Mouse (Mus musculus): ENCODE measurements around the gene Kcna3. TPM values are rescaled to one million over a fixed set of nuclear protein-coding genes. Genes with fewer than 3 reads are reported as not detected.

Kcna3 gene
- polyA plus RNA-seq (2015; fragmentation: Nextera tagmentation; extraction: Ambion mirVana), result 1.1 and 1.2 TPM in 2 replicates

DNA sequence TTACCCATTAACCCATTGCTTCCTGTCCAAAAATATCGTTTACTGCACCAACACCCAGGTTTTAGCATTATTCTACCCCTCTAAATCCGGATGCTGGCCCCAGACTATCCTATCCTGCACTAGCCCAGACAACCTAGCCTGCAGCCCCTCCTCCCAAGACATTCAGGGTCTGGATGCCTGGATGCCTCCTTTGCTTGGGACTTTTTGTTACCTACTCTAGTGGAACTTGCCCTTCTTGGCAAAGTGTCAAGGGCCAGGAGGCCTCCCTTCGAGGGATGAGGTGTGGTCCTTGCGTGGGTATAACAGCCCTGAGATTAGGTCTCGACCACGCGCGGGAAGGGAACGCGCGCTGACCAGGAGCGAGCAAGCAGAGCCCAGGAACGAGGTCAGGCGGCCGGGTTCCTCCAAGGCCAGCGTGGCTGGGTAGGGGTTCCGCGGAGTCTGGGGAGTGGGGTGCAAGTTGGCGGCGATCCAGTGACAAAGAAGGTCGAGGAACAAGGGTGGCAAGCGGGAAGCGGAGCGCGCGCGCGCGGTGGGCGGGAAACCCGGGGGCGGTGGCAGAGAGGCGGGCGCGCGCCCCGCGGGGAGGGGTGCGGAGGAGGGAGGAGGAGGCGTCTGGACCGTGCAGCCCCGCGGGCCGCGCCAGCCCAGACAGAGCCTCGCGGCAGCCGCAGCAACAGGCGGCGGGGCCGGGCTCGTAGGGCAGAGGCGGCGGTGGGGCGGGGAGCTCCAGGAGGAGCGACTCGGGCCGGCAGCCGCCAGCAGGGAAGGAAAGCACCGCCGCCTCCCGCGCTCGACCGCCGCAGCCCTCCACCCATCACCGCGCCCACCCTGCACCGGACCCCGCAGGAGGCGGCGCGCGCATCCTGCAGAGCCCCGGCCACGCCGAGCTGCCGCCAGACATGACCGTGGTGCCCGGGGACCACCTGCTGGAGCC, at the start of gene Kcna3:
Gene Kcna3, plus strand, starts transcription at position 649 of the 937 bp plus-strand sequence.
- Histone ChIP-seq H3K9me3 (no peaks in the 10 kb centered on the region), H3K4me3 (replicated peaks) (peak within 1 kb of the TSS; percentile 64), H3K27ac (no peak within 1 kb of the TSS), H3K9ac (peak within 1 kb of the TSS; percentile 26), H3K27me3 (replicated peaks) (peaks cover 13% of the 10 kb centered on the region; the same call in 1 of the 2 replicates), H3K36me3 (no peaks in the 10 kb centered on the region), H3K4me1 (peaks cover 12% of the 10 kb centered on the region; the same call in 1 of the 2 replicates), H3K4me2 (peak within 1 kb of the TSS; percentile 99)
- ATAC-seq (ENCODE audit: insufficient read depth, low FRiP score, low read depth), result peak; percentile 93
- under 1% methylated on average over 57 of the region's 80 CpGs for WGBS

DNA sequence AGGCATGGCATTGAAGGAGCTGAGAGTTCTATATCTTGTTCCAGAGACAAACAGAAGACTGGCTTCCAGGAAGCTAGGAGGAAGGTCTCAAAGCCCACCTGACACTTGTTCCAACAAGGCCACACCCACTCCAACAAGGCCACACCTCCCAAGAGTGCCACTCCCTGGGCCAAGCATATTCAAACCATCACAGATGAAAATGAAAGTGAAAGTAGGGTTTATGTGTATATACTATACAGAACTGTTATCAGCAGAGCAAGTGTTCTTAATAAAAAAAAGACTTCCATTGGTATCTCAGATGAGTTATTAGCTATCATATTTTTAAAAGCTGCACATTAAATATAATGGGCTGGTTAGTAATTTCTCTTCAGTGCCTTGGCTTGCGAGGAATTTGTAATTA, 44.6 kb upstream of the Kcna3 start:
- Histone ChIP-seq H3K27me3 (replicated peaks) (no peaks in the 10 kb centered on the region), H3K36me3 (no peaks in the 10 kb centered on the region), H3K27ac (no peak overlapping the region), H3K9me3 (no peaks in the 10 kb centered on the region), H3K4me2 (no peak overlapping the region), H3K4me1 (no peaks in the 10 kb centered on the region), H3K9ac (no peak overlapping the region), H3K4me3 (replicated peaks) (no peak overlapping the region)
- 81% methylated on average over 1 of the region's 1 CpGs for WGBS
- ATAC-seq (ENCODE audit: insufficient read depth, low FRiP score, low read depth), result no peak

DNA sequence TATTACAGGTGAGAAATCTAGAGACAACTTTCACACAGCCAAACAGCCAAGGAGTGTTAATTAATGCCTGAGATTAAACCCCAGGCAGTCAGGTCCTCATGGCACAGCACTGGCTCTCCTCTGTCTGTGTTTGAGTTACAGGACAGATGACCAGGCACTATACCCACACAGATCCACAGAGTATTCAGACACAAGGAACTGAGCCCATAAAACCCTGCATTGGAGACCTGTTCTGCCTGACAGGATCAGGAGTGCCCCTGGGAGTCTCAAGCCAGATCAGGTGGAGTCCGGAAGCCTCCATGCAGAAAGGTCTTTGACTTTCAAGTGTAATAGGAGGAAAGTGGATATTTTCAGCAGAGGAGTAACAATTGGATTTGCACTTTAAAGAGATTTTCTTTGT, 40.6 kb upstream of the Kcna3 start:
- ATAC-seq (ENCODE audit: insufficient read depth, low FRiP score, low read depth), result no peak

DNA sequence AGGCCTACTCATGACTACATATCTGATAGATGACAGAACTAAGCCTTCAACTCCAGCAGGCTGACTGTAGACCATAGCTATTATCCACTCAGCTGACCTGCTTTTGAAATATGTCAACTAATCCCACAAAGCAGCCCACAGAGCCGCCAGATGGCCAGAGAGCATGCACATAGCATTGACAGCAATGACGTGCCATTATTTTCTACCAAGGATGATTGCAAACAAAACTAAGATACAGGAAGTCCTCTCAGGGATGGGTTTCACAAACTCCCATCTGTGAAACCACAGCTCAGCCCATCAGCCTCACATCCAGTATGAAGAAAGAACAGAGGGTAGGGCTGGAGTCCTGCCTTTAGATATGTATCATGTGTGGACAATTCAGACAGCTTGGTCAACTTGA, 39.8 kb upstream of the Kcna3 start:
- no peak for ATAC-seq (ENCODE audit: insufficient read depth, low FRiP score, low read depth)
- Histone ChIP-seq H3K27me3 (replicated peaks) (no peaks in the 10 kb centered on the region), H3K36me3 (no peaks in the 10 kb centered on the region), H3K4me3 (replicated peaks) (no peak overlapping the region), H3K4me2 (no peak overlapping the region), H3K9me3 (no peaks in the 10 kb centered on the region), H3K9ac (no peak overlapping the region), H3K27ac (no peak overlapping the region), H3K4me1 (no peaks in the 10 kb centered on the region)
- 58% methylated on average over 2 of the region's 2 CpGs for WGBS

More for the DNA sequence above, 40.6 kb upstream of the Kcna3 start:
- 76% methylated on average over 1 of the region's 1 CpGs for WGBS
- Histone ChIP-seq H3K9me3 (no peaks in the 10 kb centered on the region), H3K27me3 (replicated peaks) (no peaks in the 10 kb centered on the region), H3K4me1 (no peaks in the 10 kb centered on the region), H3K27ac (no peak overlapping the region), H3K36me3 (no peaks in the 10 kb centered on the region), H3K4me2 (no peak overlapping the region), H3K9ac (no peak overlapping the region), H3K4me3 (replicated peaks) (no peak overlapping the region)

DNA sequence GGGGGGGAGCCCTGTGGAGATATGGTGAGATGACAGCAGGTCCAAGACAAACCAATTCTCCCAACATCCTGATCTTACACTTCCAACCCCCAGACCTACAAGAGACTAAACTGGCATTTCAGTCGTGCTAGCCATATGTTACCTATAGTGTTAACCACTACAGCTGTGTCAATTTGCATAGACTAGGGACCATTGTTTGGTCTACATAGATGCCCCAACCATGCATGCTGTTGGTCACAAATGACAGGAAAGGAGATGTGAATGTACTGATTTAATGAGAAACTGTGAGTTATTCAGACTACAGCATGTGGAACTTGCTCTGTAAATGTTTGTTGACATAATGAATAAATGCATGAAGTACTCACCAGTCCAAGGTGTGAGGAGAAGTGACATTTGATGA, 37.6 kb upstream of the Kcna3 start:
- Histone ChIP-seq H3K36me3 (no peaks in the 10 kb centered on the region), H3K9ac (no peak overlapping the region), H3K27ac (no peak overlapping the region), H3K4me1 (no peaks in the 10 kb centered on the region), H3K9me3 (no peaks in the 10 kb centered on the region), H3K4me2 (no peak overlapping the region), H3K27me3 (replicated peaks) (no peaks in the 10 kb centered on the region), H3K4me3 (replicated peaks) (no peak overlapping the region)
- ATAC-seq (ENCODE audit: insufficient read depth, low FRiP score, low read depth), result no peak
- WGBS, result 58% methylated on average over 1 of the region's 1 CpGs

DNA sequence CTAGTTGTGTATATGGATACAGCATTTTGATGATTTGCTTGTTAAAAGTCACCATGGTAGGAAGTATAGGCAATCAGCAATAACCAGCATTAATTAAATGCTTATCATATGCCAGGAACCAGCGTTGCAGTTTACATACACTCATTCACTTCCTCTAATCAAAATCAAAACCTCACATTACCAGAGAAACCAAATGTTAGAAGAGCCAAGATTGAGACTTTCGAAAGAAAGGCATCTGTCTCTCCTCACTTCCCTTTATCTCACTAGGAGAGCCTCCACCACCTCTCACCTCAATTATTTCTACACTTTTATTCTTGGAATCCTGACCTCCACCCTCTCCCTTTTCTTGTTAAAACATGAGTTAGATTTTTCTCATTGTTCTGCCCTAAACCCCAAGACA, 35.8 kb upstream of the Kcna3 start:
- no peaks in the 10 kb centered on the region for H3K9me3 ChIP-seq
- WGBS, result 54% methylated on average over 2 of the region's 2 CpGs
- no peak overlapping the region for H3K4me3 ChIP-seq (replicated peaks)
- H3K27me3 ChIP-seq (replicated peaks), result no peaks in the 10 kb centered on the region
- H3K4me2 ChIP-seq, result no peak overlapping the region
- ATAC-seq (ENCODE audit: insufficient read depth, low FRiP score, low read depth), result no peak
- H3K27ac ChIP-seq, result no peak overlapping the region
- no peak overlapping the region for H3K9ac ChIP-seq
- no peaks in the 10 kb centered on the region for H3K36me3 ChIP-seq
- H3K4me1 ChIP-seq, result no peaks in the 10 kb centered on the region

DNA sequence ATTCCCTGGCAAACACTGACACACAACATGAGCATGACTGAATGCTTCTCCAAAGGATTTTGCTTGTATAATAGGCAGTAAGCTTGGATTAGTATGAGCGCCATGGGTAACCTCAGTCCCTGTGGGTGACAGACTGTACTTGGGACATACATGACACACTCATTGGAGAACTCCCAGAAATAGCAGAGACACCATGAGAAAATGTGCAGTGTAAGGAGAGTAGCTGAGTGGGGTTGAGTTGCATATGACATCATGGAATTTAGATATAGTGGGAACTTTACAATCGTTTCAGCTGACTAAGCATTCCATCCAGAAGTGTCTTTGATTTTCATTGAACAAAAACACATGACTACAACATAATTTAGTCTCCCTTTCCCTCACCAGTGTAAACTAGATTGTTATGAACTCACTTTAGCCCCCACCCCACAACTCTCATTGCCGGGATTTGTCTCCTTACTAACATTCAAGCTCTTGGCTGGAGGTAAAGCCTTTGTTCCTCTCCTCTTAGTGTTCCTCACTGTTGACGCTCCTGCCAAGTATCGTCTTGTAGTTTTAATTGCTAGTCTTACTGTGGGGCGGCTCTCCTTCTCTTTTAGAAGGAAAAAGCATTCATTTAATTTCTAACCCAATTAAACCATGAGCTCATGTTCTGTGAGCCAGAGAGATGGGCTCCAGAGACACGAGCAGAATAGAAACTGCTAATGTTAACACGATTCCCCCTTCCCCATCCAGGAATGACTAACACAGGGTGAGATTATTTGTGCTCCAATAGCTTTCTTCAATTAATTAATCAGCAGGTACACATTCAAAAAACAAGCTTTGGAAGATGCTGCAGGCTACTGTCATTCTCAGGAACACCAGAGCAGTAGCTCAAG, 33.5 kb upstream of the Kcna3 start:
- H3K27ac ChIP-seq, result no peak overlapping the region
- H3K4me2 ChIP-seq, result no peak overlapping the region
- H3K4me1 ChIP-seq, result no peaks in the 10 kb centered on the region
- H3K36me3 ChIP-seq, result no peaks in the 10 kb centered on the region
- H3K9me3 ChIP-seq, result no peaks in the 10 kb centered on the region
- ATAC-seq (ENCODE audit: insufficient read depth, low FRiP score, low read depth), result no peak
- H3K4me3 ChIP-seq (replicated peaks), result no peak overlapping the region
- H3K27me3 ChIP-seq (replicated peaks), result no peaks in the 10 kb centered on the region
- WGBS, result 74% methylated on average over 8 of the region's 8 CpGs
- H3K9ac ChIP-seq, result no peak overlapping the region

DNA sequence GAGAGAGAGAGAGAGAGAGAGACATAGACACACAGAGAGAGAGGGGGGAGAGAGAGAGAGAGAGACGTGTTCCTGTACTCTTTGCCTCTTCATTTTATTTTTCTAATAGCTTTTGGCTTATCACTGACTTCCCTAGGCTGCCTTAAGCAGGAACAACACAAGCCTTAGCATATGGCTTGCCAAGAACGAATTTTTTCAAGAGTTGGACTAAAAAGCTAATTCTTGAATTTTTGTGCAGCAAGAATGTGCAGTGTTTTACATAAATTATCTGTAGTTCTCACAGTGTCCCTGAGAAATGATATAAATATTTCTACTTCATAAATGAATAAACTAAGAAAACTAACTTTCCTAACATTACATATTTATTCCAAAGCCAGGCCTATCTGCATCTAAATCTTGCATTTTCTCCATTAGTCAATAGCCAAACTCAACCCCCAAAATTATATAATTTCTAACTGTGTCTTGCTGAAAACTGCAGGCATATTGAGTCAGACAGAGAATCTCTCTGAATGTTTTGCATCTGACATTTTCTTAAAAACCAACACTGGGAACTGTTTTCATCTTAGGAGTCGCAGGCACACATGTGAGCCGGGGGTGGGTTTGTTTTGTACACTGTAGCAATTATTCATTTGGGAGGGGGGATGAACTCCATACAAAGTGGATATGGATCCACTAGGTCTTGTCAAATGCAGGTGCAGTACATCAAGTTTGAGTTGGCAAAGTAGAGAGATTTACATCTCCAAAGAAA, 26.5 kb upstream of the Kcna3 start:
- 64% methylated on average over 4 of the region's 4 CpGs for WGBS
- Histone ChIP-seq H3K9ac (no peak overlapping the region), H3K27ac (no peak overlapping the region), H3K9me3 (no peaks in the 10 kb centered on the region), H3K4me2 (no peak overlapping the region), H3K4me3 (replicated peaks) (no peak overlapping the region), H3K36me3 (no peaks in the 10 kb centered on the region), H3K27me3 (replicated peaks) (no peaks in the 10 kb centered on the region), H3K4me1 (no peaks in the 10 kb centered on the region)
- ATAC-seq (ENCODE audit: insufficient read depth, low FRiP score, low read depth), result no peak

DNA sequence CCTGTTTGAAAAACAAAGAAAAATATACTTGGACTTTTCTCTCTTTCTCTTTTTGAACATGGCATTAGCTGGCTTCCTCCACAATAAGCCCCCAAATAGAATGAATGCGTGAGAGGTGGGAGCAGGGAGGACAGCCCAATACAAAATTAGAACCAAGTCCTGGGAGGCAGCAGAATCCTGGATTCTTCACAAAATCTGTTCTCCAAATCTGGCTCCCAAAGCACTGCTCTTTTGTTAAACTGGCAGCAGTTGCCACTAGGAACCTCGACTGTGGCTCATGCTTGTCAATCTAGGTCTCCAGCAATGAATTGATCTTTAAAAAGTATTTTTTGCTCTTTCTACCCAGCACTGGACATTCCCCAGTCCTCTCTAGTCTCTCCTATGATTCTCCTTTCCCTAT, 17.7 kb upstream of the Kcna3 start:
- ATAC-seq (ENCODE audit: insufficient read depth, low FRiP score, low read depth), result no peak
- Histone ChIP-seq H3K36me3 (no peaks in the 10 kb centered on the region), H3K27me3 (replicated peaks) (no peaks in the 10 kb centered on the region), H3K4me2 (no peak overlapping the region), H3K27ac (no peak overlapping the region), H3K9ac (no peak overlapping the region), H3K4me1 (no peaks in the 10 kb centered on the region), H3K9me3 (no peaks in the 10 kb centered on the region), H3K4me3 (replicated peaks) (no peak overlapping the region)
- WGBS, result 67% methylated on average over 2 of the region's 2 CpGs

DNA sequence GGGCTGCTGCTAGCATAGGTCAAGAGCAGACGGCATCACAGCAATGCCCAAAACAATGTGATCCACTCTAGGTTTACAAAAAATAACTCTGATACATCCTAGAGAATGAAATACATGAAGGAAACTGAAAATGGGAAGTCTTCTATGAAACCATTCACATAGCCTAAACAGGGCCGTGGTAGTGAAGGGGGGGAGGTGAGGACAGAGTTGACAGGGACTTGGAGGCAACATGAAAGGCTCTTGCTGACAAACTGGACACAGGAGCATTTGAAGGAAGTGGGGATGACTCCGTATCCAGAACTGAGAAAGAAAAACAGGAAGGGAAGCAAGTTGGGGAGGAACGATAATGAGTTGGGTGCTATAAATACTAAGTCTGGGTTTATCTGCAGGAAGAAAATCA, 4.4 kb upstream of the Kcna3 start:
- WGBS, result 66% methylated on average over 4 of the region's 4 CpGs
- ATAC-seq (ENCODE audit: insufficient read depth, low FRiP score, low read depth), result no peak
- no peaks in the 10 kb centered on the region for H3K27me3 ChIP-seq (replicated peaks)
- no peak overlapping the region for H3K4me2 ChIP-seq
- no peak overlapping the region for H3K9ac ChIP-seq
- H3K27ac ChIP-seq, result no peak overlapping the region
- no peaks in the 10 kb centered on the region for H3K36me3 ChIP-seq
- peaks cover 7% of the 10 kb centered on the region; the same call in 1 of the 2 replicates for H3K4me1 ChIP-seq
- H3K4me3 ChIP-seq (replicated peaks), result no peak overlapping the region
- no peaks in the 10 kb centered on the region for H3K9me3 ChIP-seq

DNA sequence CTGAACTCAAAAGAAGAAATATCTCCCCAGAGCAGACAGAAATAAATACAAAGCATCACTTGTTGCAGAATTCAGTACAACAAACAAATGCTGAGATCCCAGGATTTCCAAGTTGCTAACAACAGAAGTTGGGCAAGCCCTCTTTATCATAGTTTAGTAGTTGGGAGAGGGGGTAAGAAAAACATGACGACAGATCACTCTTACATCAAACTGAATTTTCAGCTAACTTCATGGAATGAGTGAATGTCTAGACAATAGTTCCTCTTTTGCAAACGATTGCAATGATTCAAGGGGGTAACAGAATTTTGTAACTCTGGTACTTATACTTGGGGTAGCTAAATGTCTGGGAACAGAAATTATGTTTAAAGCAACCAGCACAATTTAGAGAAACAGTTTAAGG, 1.2 kb upstream of the Kcna3 start:
- Histone ChIP-seq H3K4me3 (replicated peaks) (no peak overlapping the region), H3K27ac (no peak overlapping the region), H3K36me3 (no peaks in the 10 kb centered on the region), H3K9me3 (no peaks in the 10 kb centered on the region), H3K4me1 (peaks cover 12% of the 10 kb centered on the region; the same call in 1 of the 2 replicates), H3K27me3 (replicated peaks) (peaks cover 13% of the 10 kb centered on the region; the same call in 1 of the 2 replicates), H3K4me2 (no peak overlapping the region), H3K9ac (no peak overlapping the region)
- no peak for ATAC-seq (ENCODE audit: insufficient read depth, low FRiP score, low read depth)
- 60% methylated on average over 2 of the region's 2 CpGs for WGBS
